Mouse (Mus musculus) forebrain, postnatal 0 days (tissue): ENCODE results near the gene Gm17455. TPM values are rescaled to one million over a fixed set of nuclear protein-coding genes. Genes with fewer than 3 reads are reported as not detected.
A peak's percentile ranks its signal among the peaks of the same experiment; 100 is the strongest.

Experiments used
- ATAC-seq: fragments of 200-750 bp; cut with Nextera tagmentation; 2 replicates; pipeline ENCODE4 v1.8.0; 2017; ENCODE audit warnings: mild to moderate bottlenecking, moderate library complexity
- DNase-seq: peaks from one replicate; pipeline ENCODE4 v3.0.0-alpha.2; 2015
- H3K27ac ChIP-seq: fragments of 300-500 bp; sonication (generic); 2 replicates; pipeline ENCODE4 v1.5.1; 2014; ENCODE audit warnings: low read depth, mild to moderate bottlenecking, antibody characterized with exemption, low read length, moderate library complexity, mixed read lengths
- H3K27me3 ChIP-seq: fragments of 300-500 bp; sonication (generic); 2 replicates; pipeline ENCODE4 v1.6.1; 2014; ENCODE audit warnings: mild to moderate bottlenecking, low read length, mixed read lengths; ENCODE audit not compliant: insufficient read depth
- H3K36me3 ChIP-seq: fragments of 300-500 bp; sonication (generic); 2 replicates; pipeline ENCODE4 v1.6.1; 2014; ENCODE audit warnings: mild to moderate bottlenecking, moderate library complexity; ENCODE audit not compliant: insufficient read depth
- H3K4me1 ChIP-seq: fragments of 300-500 bp; sonication (generic); 2 replicates; pipeline ENCODE4 v1.6.1; 2014; ENCODE audit warnings: antibody characterized with exemption; ENCODE audit not compliant: insufficient read depth
- H3K4me2 ChIP-seq: fragments of 300-500 bp; sonication (generic); 2 replicates; pipeline ENCODE4 v1.6.1; 2014; ENCODE audit warnings: low read depth, mild to moderate bottlenecking, moderate library complexity
- H3K4me3 ChIP-seq: fragments of 300-500 bp; sonication (generic); 2 replicates; pipeline ENCODE4 v1.5.1; 2014; ENCODE audit warnings: low read depth, low read length, mixed read lengths
- H3K9ac ChIP-seq: fragments of 300-500 bp; sonication (generic); 2 replicates; pipeline ENCODE4 v1.6.1; 2014; ENCODE audit warnings: mild to moderate bottlenecking
- H3K9me3 ChIP-seq: fragments of 300-500 bp; sonication (generic); 2 replicates; pipeline ENCODE4 v1.6.1; 2016; ENCODE audit warnings: low read length
- CTCF ChIP-seq: sonication (generic); IDR thresholded peaks from 2 replicates; pipeline ENCODE4 v1.5.1; 2016; ENCODE audit warnings: antibody characterized with exemption, control low read depth, low read depth
- WGBS: fragments of 180-500 bp; shearing (Covaris S2); extraction: QIAGEN DNeasy Blood & Tissue Kit; methylation state at CpG from one replicate; pipeline ENCODE4 v1.1.7; 2014; 5-methylcytosine and 5-hydroxymethylcytosine counted together
- polyA plus RNA-seq: library from polyadenylated mRNA; unstranded; fragments of >200 nt; fragmentation: Nextera tagmentation; extraction: Ambion mirVana; gene quantifications from 2 replicates; pipeline ENCODE4 v1.2.1, GENCODE M21; 2015
- total RNA-seq: library from RNA; depleted of rRNA; stranded (reverse); fragments of >200 nt; gene quantifications from 2 replicates; pipeline ENCODE4 v1.2.3, GENCODE M21; 2014

Gm17455 gene
- total and polyA plus RNA-seq, 2 experiments from 2014 or later: 5.4 to 10.6 TPM

GRCm38 (mm10) chr10:60354881-60355677 is 44.4 kb upstream of the Gm17455 start:
- H3K4me1 ChIP-seq: no peaks in the 10 kb centered on the region
- no peaks in the 10 kb centered on the region for H3K36me3 ChIP-seq
- no peak overlapping the region for H3K9ac ChIP-seq
- TF ChIP-seq CTCF: no peak
- no peak overlapping the region for H3K4me2 ChIP-seq
- DNase-seq (no peak), ATAC-seq (no peak)
- no peaks in the 10 kb centered on the region for H3K9me3 ChIP-seq
- H3K27ac ChIP-seq: no peak overlapping the region
- H3K4me3 ChIP-seq: no peak overlapping the region
- WGBS: 74% methylated on average over 11 of the region's 11 CpGs
- no peaks in the 10 kb centered on the region for H3K27me3 ChIP-seq

- no peak for ATAC-seq
- no peaks in the 10 kb centered on the region for H3K27me3 ChIP-seq
- H3K9me3 ChIP-seq: no peaks in the 10 kb centered on the region
- no peak overlapping the region for H3K4me3 ChIP-seq
- no peak for DNase-seq
- no peak for TF ChIP-seq CTCF
- no peak overlapping the region for H3K4me2 ChIP-seq
- no peaks in the 10 kb centered on the region for H3K36me3 ChIP-seq
- no peaks in the 10 kb centered on the region for H3K4me1 ChIP-seq
- H3K27ac ChIP-seq: no peak overlapping the region
- H3K9ac ChIP-seq: no peak overlapping the region
- WGBS: 86% methylated on average over 4 of the region's 4 CpGs
Observed at GRCm38 (mm10) chr10:60357441-60357840, 42.1 kb upstream of the Gm17455 start.

- no peak overlapping the region for H3K27ac ChIP-seq
- no peak overlapping the region for H3K9ac ChIP-seq
- H3K4me2 ChIP-seq: no peak overlapping the region
- H3K27me3 ChIP-seq: no peaks in the 10 kb centered on the region
- H3K4me1 ChIP-seq: no peaks in the 10 kb centered on the region
- WGBS: 95% methylated on average over 14 of the region's 14 CpGs
- no peak for TF ChIP-seq CTCF
- H3K9me3 ChIP-seq: no peaks in the 10 kb centered on the region
- DNase-seq (no peak), ATAC-seq (no peak)
- H3K36me3 ChIP-seq: no peaks in the 10 kb centered on the region
- no peak overlapping the region for H3K4me3 ChIP-seq
Observed at GRCm38 (mm10) chr10:60357901-60358300, 41.6 kb upstream of the Gm17455 start.

GRCm38 (mm10) chr10:60358776-60359175 is 40.8 kb upstream of the Gm17455 start:
- Histone ChIP-seq H3K36me3 (no peaks in the 10 kb centered on the region), H3K4me3 (no peak overlapping the region), H3K4me1 (no peaks in the 10 kb centered on the region), H3K27me3 (no peaks in the 10 kb centered on the region), H3K4me2 (no peak overlapping the region), H3K9ac (no peak overlapping the region), H3K27ac (no peak overlapping the region), H3K9me3 (no peaks in the 10 kb centered on the region)
- ATAC-seq: no peak
- no peak for TF ChIP-seq CTCF
- no peak for DNase-seq
- 33% methylated on average over 4 of the region's 4 CpGs for WGBS

GRCm38 (mm10) chr10:60361615-60362309 is 37.8 kb upstream of the Gm17455 start:
- Histone ChIP-seq H3K4me1 (no peaks in the 10 kb centered on the region), H3K27me3 (no peaks in the 10 kb centered on the region), H3K36me3 (no peaks in the 10 kb centered on the region), H3K27ac (no peak overlapping the region), H3K4me2 (no peak overlapping the region), H3K9me3 (no peaks in the 10 kb centered on the region), H3K9ac (no peak overlapping the region), H3K4me3 (no peak overlapping the region)
- ATAC-seq (peak; percentile 37), DNase-seq (no peak)
- 53% methylated on average over 12 of the region's 12 CpGs for WGBS
- no peak for TF ChIP-seq CTCF

GRCm38 (mm10) chr10:60362310-60362628 is 37.3 kb upstream of the Gm17455 start:
- H3K36me3 ChIP-seq: no peaks in the 10 kb centered on the region
- no peak for TF ChIP-seq CTCF
- ATAC-seq (peak; percentile 53), DNase-seq (no peak)
- no peak overlapping the region for H3K4me2 ChIP-seq
- H3K9ac ChIP-seq: no peak overlapping the region
- H3K9me3 ChIP-seq: no peaks in the 10 kb centered on the region
- no peaks in the 10 kb centered on the region for H3K27me3 ChIP-seq
- no peaks in the 10 kb centered on the region for H3K4me1 ChIP-seq
- H3K4me3 ChIP-seq: no peak overlapping the region
- H3K27ac ChIP-seq: no peak overlapping the region
- 59% methylated on average over 2 of the region's 2 CpGs for WGBS

GRCm38 (mm10) chr10:60363426-60363825 is 36.1 kb upstream of the Gm17455 start:
- DNase-seq: no peak
- Histone ChIP-seq H3K4me3 (no peak overlapping the region), H3K9me3 (no peaks in the 10 kb centered on the region), H3K9ac (no peak overlapping the region), H3K4me1 (no peaks in the 10 kb centered on the region), H3K36me3 (no peaks in the 10 kb centered on the region), H3K4me2 (no peak overlapping the region), H3K27me3 (no peaks in the 10 kb centered on the region), H3K27ac (no peak overlapping the region)
- TF ChIP-seq CTCF: no peak
- 61% methylated on average over 6 of the region's 6 CpGs for WGBS
- no peak for ATAC-seq
